Mouse (Mus musculus): ENCODE measurements around the gene Sept5. TPM values are rescaled to one million over a fixed set of nuclear protein-coding genes. Genes with fewer than 3 reads are reported as not detected.

The Sept5 gene
- polyA plus RNA-seq, 1 experiment from 2014 or later = 45.9 TPM

GRCm38 (mm10) chr16:18645329-18645728 lies 15.6 kb upstream of the Sept5 start:
- no peak overlapping the region for H3K4me3 ChIP-seq
- 0 out of 2 replicates have a peak, but pooled peaks have one; percentile 7 for ATAC-seq (ENCODE audit: insufficient number of reproducible peaks, insufficient read depth, low FRiP score, low TSS enrichment, low read depth)
- no peaks in the 10 kb centered on the region for H3K36me3 ChIP-seq
- H3K27me3 ChIP-seq = no peaks in the 10 kb centered on the region
- WGBS = 32% methylated on average over 6 of the region's 6 CpGs
- H3K9ac ChIP-seq = peak overlapping the region; percentile 27; the same call in 1 of the 2 replicates
- peaks cover 7% of the 10 kb centered on the region for H3K4me1 ChIP-seq
- peak overlapping the region; percentile 77 for H3K27ac ChIP-seq
- H3K4me2 ChIP-seq = no peak overlapping the region
- H3K9me3 ChIP-seq = no peaks in the 10 kb centered on the region

GRCm38 (mm10) chr16:18644485-18644884 lies 14.7 kb upstream of the Sept5 start:
- Histone ChIP-seq H3K27ac (peak overlapping the region; percentile 77; the same call in 1 of the 2 replicates), H3K36me3 (no peaks in the 10 kb centered on the region), H3K9me3 (no peaks in the 10 kb centered on the region), H3K4me3 (no peak overlapping the region), H3K9ac (no peak overlapping the region), H3K4me1 (peaks cover 7% of the 10 kb centered on the region), H3K27me3 (no peaks in the 10 kb centered on the region), H3K4me2 (no peak overlapping the region)
- 80% methylated on average over 4 of the region's 4 CpGs for WGBS
- ATAC-seq (ENCODE audit: insufficient number of reproducible peaks, insufficient read depth, low FRiP score, low TSS enrichment, low read depth) = no peak

- WGBS = 66% methylated on average over 11 of the region's 11 CpGs
- no peak overlapping the region for H3K9ac ChIP-seq
- peaks cover 7% of the 10 kb centered on the region for H3K4me1 ChIP-seq
- no peaks in the 10 kb centered on the region for H3K36me3 ChIP-seq
- ATAC-seq (ENCODE audit: insufficient number of reproducible peaks, insufficient read depth, low FRiP score, low TSS enrichment, low read depth) = 0 out of 2 replicates have a peak, but pooled peaks have one; percentile 33
- no peaks in the 10 kb centered on the region for H3K9me3 ChIP-seq
- 0 out of 2 replicates have a peak, but pooled peaks cover 2% of the 10 kb centered on the region for H3K27me3 ChIP-seq
- H3K27ac ChIP-seq = no peak overlapping the region
- no peak overlapping the region for H3K4me2 ChIP-seq
- H3K4me3 ChIP-seq = no peak overlapping the region
Measured at GRCm38 (mm10) chr16:18643406-18643998, 13.7 kb upstream of the Sept5 start.

- Histone ChIP-seq H3K9me3 (no peaks in the 10 kb centered on the region), H3K4me3 (no peak overlapping the region), H3K4me1 (peaks cover 7% of the 10 kb centered on the region), H3K9ac (no peak overlapping the region), H3K4me2 (no peak overlapping the region), H3K27ac (no peak overlapping the region), H3K27me3 (0 out of 2 replicates have a peak, but pooled peaks cover 4% of the 10 kb centered on the region), H3K36me3 (no peaks in the 10 kb centered on the region)
- WGBS = 84% methylated on average over 4 of the region's 4 CpGs
- ATAC-seq (ENCODE audit: insufficient number of reproducible peaks, insufficient read depth, low FRiP score, low TSS enrichment, low read depth) = no peak
Measured at GRCm38 (mm10) chr16:18642897-18643296, 13.1 kb upstream of the Sept5 start.

GRCm38 (mm10) chr16:18642291-18642690 lies 12.5 kb upstream of the Sept5 start:
- H3K4me1 ChIP-seq = peaks cover 7% of the 10 kb centered on the region
- H3K36me3 ChIP-seq = no peaks in the 10 kb centered on the region
- no peak for ATAC-seq (ENCODE audit: insufficient number of reproducible peaks, insufficient read depth, low FRiP score, low TSS enrichment, low read depth)
- 0 out of 2 replicates have a peak, but pooled peaks cover 4% of the 10 kb centered on the region for H3K27me3 ChIP-seq
- 57% methylated on average over 7 of the region's 7 CpGs for WGBS
- H3K9me3 ChIP-seq = no peaks in the 10 kb centered on the region
- H3K4me2 ChIP-seq = no peak overlapping the region
- H3K27ac ChIP-seq = no peak overlapping the region; the same call in 1 of the 2 replicates
- H3K9ac ChIP-seq = no peak overlapping the region
- no peak overlapping the region for H3K4me3 ChIP-seq

- Histone ChIP-seq H3K27ac (no peak overlapping the region), H3K9ac (no peak overlapping the region), H3K4me1 (no peaks in the 10 kb centered on the region), H3K27me3 (0 out of 2 replicates have a peak, but pooled peaks cover 4% of the 10 kb centered on the region), H3K36me3 (no peaks in the 10 kb centered on the region), H3K9me3 (no peaks in the 10 kb centered on the region), H3K4me3 (no peak overlapping the region), H3K4me2 (no peak overlapping the region)
- WGBS = 82% methylated on average over 1 of the region's 1 CpGs
- no peak for ATAC-seq (ENCODE audit: insufficient number of reproducible peaks, insufficient read depth, low FRiP score, low TSS enrichment, low read depth)
Measured at GRCm38 (mm10) chr16:18639382-18639929, 9.7 kb upstream of the Sept5 start.

GRCm38 (mm10) chr16:18638396-18638795 lies 8.6 kb upstream of the Sept5 start:
- H3K36me3 ChIP-seq = no peaks in the 10 kb centered on the region
- 0 out of 2 replicates have a peak, but pooled peaks cover 4% of the 10 kb centered on the region for H3K27me3 ChIP-seq
- WGBS = 39% methylated on average over 2 of the region's 2 CpGs
- H3K4me3 ChIP-seq = no peak overlapping the region
- no peaks in the 10 kb centered on the region for H3K4me1 ChIP-seq
- ATAC-seq (ENCODE audit: insufficient number of reproducible peaks, insufficient read depth, low FRiP score, low TSS enrichment, low read depth) = no peak
- no peak overlapping the region for H3K9ac ChIP-seq
- no peaks in the 10 kb centered on the region for H3K9me3 ChIP-seq
- H3K27ac ChIP-seq = no peak overlapping the region
- no peak overlapping the region for H3K4me2 ChIP-seq

GRCm38 (mm10) chr16:18636804-18637203 lies 7.0 kb upstream of the Sept5 start:
- Histone ChIP-seq H3K4me2 (no peak overlapping the region), H3K27me3 (0 out of 2 replicates have a peak, but pooled peaks cover 4% of the 10 kb centered on the region), H3K9me3 (no peaks in the 10 kb centered on the region), H3K4me3 (no peak overlapping the region), H3K9ac (no peak overlapping the region), H3K4me1 (no peaks in the 10 kb centered on the region), H3K36me3 (no peaks in the 10 kb centered on the region), H3K27ac (no peak overlapping the region)
- no peak for ATAC-seq (ENCODE audit: insufficient number of reproducible peaks, insufficient read depth, low FRiP score, low TSS enrichment, low read depth)
- 38% methylated on average over 3 of the region's 3 CpGs for WGBS

GRCm38 (mm10) chr16:18636401-18636800 lies 6.6 kb upstream of the Sept5 start:
- H3K27me3 ChIP-seq = 0 out of 2 replicates have a peak, but pooled peaks cover 4% of the 10 kb centered on the region
- H3K4me3 ChIP-seq = no peak overlapping the region
- ATAC-seq (ENCODE audit: insufficient number of reproducible peaks, insufficient read depth, low FRiP score, low TSS enrichment, low read depth) = no peak
- no peak overlapping the region for H3K4me2 ChIP-seq
- no peaks in the 10 kb centered on the region for H3K9me3 ChIP-seq
- H3K27ac ChIP-seq = no peak overlapping the region
- H3K36me3 ChIP-seq = no peaks in the 10 kb centered on the region
- H3K4me1 ChIP-seq = no peaks in the 10 kb centered on the region
- WGBS = 72% methylated on average over 5 of the region's 5 CpGs
- no peak overlapping the region for H3K9ac ChIP-seq

GRCm38 (mm10) chr16:18633333-18633732 lies 3.6 kb upstream of the Sept5 start:
- Histone ChIP-seq H3K27me3 (0 out of 2 replicates have a peak, but pooled peaks cover under 1% of the 10 kb centered on the region), H3K27ac (no peak overlapping the region), H3K4me3 (no peak overlapping the region), H3K9me3 (no peaks in the 10 kb centered on the region), H3K36me3 (no peaks in the 10 kb centered on the region), H3K4me1 (peaks cover 10% of the 10 kb centered on the region), H3K4me2 (no peak overlapping the region), H3K9ac (no peak overlapping the region)
- WGBS = 14% methylated on average over 1 of the region's 1 CpGs
- no peak for ATAC-seq (ENCODE audit: insufficient number of reproducible peaks, insufficient read depth, low FRiP score, low TSS enrichment, low read depth)

- Histone ChIP-seq H3K36me3 (no peaks in the 10 kb centered on the region), H3K27ac (no peak overlapping the region), H3K9ac (no peak overlapping the region), H3K9me3 (no peaks in the 10 kb centered on the region), H3K27me3 (peaks cover under 1% of the 10 kb centered on the region; the same call in 1 of the 2 replicates), H3K4me1 (peaks cover 15% of the 10 kb centered on the region), H3K4me3 (no peak overlapping the region), H3K4me2 (no peak overlapping the region)
- ATAC-seq (ENCODE audit: insufficient number of reproducible peaks, insufficient read depth, low FRiP score, low TSS enrichment, low read depth) = no peak
- WGBS = 59% methylated on average over 2 of the region's 2 CpGs
Measured at GRCm38 (mm10) chr16:18632816-18633215, 3.1 kb upstream of the Sept5 start.

GRCm38 (mm10) chr16:18632059-18632458 lies 2.3 kb upstream of the Sept5 start:
- no peak overlapping the region for H3K27ac ChIP-seq
- H3K27me3 ChIP-seq = peaks cover 8% of the 10 kb centered on the region
- WGBS = 52% methylated on average over 3 of the region's 3 CpGs
- no peaks in the 10 kb centered on the region for H3K9me3 ChIP-seq
- H3K36me3 ChIP-seq = no peaks in the 10 kb centered on the region
- no peak overlapping the region for H3K9ac ChIP-seq
- no peak overlapping the region for H3K4me3 ChIP-seq
- H3K4me1 ChIP-seq = peaks cover 22% of the 10 kb centered on the region
- no peak overlapping the region for H3K4me2 ChIP-seq
- ATAC-seq (ENCODE audit: insufficient number of reproducible peaks, insufficient read depth, low FRiP score, low TSS enrichment, low read depth) = no peak
